Mouse (Mus musculus) spleen, adult 2 months (tissue): ENCODE measurements around the gene Gm4969.
A peak's percentile ranks its signal among the peaks of the same experiment; 100 is the strongest.

Experiments used
- CTCF ChIP-seq: fragments of 200-500 bp; IDR thresholded peaks from 2 replicates; pipeline ENCODE4 v1.5.1; 2011; ENCODE audit warnings: mild to moderate bottlenecking, inconsistent platforms; ENCODE audit not compliant: insufficient read depth, insufficient read length, insufficient replicate concordance; ENCODE audit errors: extremely low read depth
- POLR2A ChIP-seq: fragments of 200-500 bp; IDR thresholded peaks from 2 replicates; pipeline ENCODE4 v1.6.1; 2011; ENCODE audit warnings: low read depth, low read length, inconsistent platforms

- peak; percentile 54 for TF ChIP-seq POLR2A
- TF ChIP-seq CTCF = no peak
These were observed 31.5 kb upstream of the Gm4969 start, which contains the start of gene Snrpd2 for GRCm38 (mm10) chr7:19149626-19150025.
